Mouse (Mus musculus) neutrophil, adult 59 days (primary cell): ENCODE data around the gene Spc25. TPM values are rescaled to one million over a fixed set of nuclear protein-coding genes. Genes with fewer than 3 reads are reported as not detected.

Experiments used
- total RNA-seq, 2 experiments: library from RNA; stranded (reverse); gene quantifications; 1 replicate in 1 of 2; 2 replicates in 1 of 2; pipeline ENCODE4 v1.2.4; 2023

The Spc25 gene
- total RNA-seq, result 10 to 100 TPM; 31.2 to 32.0 TPM

DNA sequence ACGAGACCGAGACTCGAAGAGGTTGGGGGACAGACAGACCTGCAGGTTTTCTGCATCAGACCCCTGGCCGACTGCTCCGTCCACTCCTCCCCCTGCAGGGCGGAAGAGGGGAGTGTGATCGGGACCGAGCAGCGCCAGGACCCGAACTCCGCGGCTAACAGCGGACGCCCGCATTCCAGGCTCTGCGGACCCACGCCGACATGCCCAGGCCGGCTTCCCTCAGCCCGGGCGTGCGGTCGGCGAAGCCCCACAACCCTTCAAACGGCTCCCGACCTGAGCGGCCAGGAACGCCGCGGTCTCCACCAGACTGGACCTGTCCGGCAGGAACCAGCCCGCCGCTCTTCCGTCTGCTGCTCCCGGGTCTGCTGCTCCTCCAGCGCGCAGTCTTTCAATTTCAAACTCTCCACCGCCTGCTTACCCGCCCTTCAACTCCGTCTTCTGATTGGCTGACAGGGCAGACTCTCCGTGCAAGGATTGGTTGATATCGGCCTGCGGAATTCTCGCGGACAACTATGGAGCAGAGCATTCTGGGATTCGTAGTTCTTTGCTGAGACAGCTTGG, at the start of gene Spc25:
Gene Spc25, minus strand, starts transcription at position 404 of the 561 bp plus-strand sequence.

DNA sequence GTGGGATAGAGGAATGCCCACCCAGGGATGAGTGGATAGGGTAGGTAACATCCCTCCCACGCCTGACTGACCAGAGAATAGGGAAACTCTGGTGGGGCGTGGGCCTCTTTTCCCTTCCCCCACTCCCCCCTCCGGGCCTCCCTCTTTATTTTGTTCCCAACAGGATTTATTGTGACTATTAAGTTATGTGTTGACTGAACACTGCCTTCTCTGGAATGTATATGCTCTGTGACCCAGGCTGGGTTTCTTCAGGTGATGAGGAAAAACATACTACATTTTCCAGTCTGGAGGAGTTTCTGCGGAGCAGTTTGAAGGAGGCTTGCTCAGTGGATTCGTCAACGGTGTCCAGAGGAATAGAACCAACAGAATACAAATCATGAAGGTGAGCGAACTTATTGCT, 4.8 kb upstream of the Spc25 start, which contains the start of gene G6pc2:
Gene G6pc2, plus strand, starts transcription at position 301 of the 400 bp plus-strand sequence.

Other genes starting within 250 kb of the Spc25 start
- gene Nostrin, start 70.4 kb downstream of the Spc25 start, total RNA-seq, result 1 to 10 TPM; 2.4 to 2.5 TPM
- not detected for gene G6pc2, start 4.9 kb upstream of the Spc25 start, total RNA-seq
- under 1 TPM in 1 of 2 experiments, not detected in 1; 0.09 TPM for gene Abcb11, start 136.4 kb upstream of the Spc25 start, total RNA-seq
- 10 to 100 TPM; 53.6 to 61.4 TPM for gene Dhrs9, start 174.3 kb upstream of the Spc25 start, total RNA-seq